Mouse (Mus musculus) CD8-positive naive resting alpha-beta T cell, adult 2 months (primary cell): ENCODE measurements around the gene Zfp933.
A peak's percentile ranks its signal among the peaks of the same experiment; 100 is the strongest.
"Not testable (repeated sequence)": the region's sequence is repeated elsewhere in the genome, so short reads cannot be mapped to it uniquely, and the experiment has no call there.

ENCODE experiments used
- DNase-seq, 2 experiments: peaks; one replicate each; pipeline ENCODE4 v3.0.0; 2022; ENCODE audit warnings: low read depth in 2 of 2, low spot score in 2 of 2

The Zfp933 gene

DNA sequence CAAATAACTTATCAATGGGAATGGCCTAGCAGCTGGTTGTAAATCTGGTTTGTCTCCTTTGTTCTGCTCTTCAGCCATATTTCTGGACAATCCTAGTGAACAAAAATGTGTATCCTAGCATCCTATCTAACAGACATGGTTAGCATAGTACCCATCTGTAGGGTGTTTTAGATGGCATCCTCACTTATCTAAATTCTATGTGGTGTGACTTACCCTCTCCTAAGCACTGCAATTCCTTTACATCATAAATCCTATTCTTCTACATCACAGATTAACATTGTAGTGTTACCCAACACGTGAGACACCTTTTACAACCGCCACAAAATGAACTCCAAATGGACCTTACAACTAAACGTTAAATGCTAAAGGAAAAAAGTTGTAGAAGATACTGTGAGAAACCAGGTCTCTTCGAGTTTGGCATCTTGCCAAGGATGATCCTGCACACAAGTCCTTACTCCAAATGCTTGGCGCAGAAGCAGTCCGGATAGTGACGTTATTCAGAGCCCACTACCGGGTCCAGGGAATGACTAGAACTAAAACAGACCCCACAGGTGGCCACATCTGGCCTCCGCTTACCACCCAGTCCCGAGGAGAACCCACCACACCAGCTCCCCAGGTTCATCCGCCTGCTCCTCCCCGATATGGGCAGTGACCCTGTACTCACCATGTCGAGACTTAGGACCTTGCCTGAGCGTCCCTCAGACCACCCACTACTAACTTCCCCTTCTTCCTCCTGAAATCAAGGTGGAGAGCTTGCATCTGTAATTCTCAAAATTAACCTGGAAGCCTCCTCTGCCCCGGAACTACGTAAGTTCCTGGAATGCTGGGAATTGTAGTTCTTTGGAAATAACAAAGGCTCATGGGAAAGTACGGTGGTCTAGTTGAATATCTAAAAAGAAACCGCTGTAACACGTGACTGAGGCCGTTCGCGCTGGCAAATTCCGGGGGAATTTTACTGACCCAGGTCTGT, at the start of gene Zfp933:
TSS of gene Zfp933 (minus strand) at position 753 of the 970 bp plus-strand sequence.
- peak; percentile 53 to 78 for DNase-seq

GRCm38 (mm10) chr4:147897348-147897747, 49.2 kb upstream of the Zfp933 start:
- DNase-seq, result no peak

- DNase-seq, result no peak
Measured at GRCm38 (mm10) chr4:147896411-147896810, 48.2 kb upstream of the Zfp933 start.

- no peak for DNase-seq
Measured at GRCm38 (mm10) chr4:147895815-147896330, 47.7 kb upstream of the Zfp933 start.

GRCm38 (mm10) chr4:147890341-147890740, 42.2 kb upstream of the Zfp933 start:
- DNase-seq, result no peak

- no peak for DNase-seq
Measured at GRCm38 (mm10) chr4:147888237-147888636, 40.1 kb upstream of the Zfp933 start.

DNA sequence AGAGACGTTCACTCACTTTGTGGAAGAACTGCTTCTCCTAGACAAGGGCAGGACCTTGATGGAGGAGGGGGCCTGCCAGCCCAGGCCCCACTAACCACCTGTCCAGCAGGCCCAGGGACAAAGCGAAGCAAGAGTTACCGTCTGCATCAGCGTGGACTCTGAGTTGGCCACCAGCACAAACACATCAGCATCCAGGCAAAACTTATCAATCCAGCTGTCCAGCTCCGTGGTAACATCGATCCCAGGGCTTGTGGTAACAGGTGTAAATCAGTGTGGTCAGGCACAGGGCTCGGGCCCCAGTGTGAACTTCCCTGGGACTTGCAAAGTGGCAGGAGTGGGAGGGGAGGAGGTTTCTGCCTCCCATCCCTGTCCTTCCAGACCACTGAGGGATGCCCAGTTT, 39.1 kb upstream of the Zfp933 start:
- no peak for DNase-seq

- no peak for DNase-seq
Measured at GRCm38 (mm10) chr4:147886158-147886557, 38.0 kb upstream of the Zfp933 start.

GRCm38 (mm10) chr4:147884138-147884537, 36.0 kb upstream of the Zfp933 start:
- no peak for DNase-seq

GRCm38 (mm10) chr4:147883041-147883440, 34.9 kb upstream of the Zfp933 start:
- DNase-seq, result no peak

DNA sequence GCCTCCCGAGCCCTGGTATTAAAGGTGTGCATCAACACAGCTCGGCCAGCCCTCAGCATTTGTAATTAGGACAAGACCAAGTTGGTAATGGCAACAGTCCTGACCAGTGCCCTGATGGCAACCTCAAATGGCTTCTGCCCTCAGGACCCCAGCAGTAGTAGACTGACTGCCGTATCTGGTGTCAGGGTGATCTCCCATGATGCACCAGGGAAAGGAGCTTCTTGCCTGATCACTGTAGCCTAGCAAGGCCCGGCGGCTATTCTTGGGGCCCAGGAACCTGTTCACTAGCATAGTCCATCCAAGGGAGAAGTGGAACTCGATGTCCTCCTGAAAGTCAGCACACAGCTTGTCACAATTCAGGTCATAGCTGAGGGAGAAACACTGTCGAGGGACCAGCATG, 33.6 kb upstream of the Zfp933 start:
- no peak for DNase-seq

DNA sequence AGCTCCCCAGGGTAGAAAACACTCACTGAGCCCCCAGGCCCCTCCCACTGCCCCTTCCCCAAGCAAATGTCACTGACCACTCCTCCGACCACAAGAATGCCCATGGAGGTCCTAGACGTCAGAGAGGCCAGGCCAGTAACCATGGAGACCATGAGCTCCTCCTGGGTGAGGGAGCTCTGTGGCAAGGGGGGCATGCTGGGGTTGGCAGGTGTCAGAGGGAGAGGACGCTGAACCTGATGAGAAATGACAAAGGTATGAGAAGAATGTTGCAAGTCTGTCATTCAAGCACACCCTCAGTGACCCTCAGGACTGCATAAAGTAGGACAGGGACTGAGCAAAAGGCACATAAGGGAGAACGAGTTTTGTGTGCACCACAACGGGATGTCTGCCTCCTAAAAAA, 31.7 kb upstream of the Zfp933 start:
- DNase-seq, result no peak

DNA sequence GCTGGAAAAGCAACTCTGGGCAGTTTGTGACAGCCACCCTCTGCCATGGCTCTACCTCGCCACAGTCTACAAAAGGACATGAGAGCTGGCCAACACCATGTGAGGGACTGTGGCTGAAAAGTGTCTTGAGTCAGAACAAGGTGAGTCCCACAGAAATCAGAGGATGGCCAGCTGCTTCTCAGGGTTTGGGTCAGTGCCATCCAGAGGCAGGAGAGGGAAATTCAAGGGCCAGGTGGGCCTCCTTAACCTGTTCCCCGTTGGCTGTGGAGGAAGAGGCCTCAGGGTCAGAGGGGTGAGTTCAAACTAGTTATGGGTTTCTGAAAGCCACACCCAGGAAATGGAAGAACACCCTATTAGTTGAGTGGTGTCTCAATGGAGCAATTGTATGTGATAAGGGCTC, 31.3 kb upstream of the Zfp933 start:
- no peak for DNase-seq

GRCm38 (mm10) chr4:147878537-147878936, 30.4 kb upstream of the Zfp933 start:
- DNase-seq, result no peak

DNA sequence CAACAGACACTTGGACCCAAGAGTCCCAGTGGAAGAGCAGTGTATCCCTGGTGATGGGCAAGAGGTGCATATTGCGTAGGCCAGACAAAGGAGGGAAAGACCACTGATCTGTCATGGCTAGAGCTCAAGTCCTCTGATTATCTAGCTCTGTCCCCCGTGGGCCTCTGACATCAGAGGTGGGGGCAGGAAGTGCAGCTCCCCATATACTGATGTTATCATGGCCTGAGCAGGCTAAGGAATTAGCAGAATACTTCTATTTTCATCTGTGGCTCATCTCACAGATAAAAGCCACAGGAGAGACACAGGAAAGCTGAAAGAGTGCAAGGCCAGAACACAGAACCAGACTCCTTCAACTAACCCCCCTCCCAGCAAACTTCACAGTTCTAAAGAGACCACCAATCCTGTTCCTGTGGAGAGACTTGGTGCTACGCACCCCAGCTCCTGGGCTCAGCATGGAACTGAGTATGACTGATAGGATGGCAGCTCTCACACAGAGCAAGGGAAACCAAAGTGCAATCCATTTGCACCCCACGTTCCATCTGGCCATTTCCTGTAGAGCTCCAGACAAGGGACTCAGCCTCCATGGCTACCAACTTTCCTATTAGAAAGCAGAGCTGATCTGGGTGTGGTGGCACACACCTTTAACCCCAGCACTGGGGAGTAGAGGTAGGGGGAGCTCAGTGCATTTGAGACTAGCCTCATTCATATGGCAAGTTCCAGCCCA, 27.8 kb upstream of the Zfp933 start:
- DNase-seq, result no peak

DNA sequence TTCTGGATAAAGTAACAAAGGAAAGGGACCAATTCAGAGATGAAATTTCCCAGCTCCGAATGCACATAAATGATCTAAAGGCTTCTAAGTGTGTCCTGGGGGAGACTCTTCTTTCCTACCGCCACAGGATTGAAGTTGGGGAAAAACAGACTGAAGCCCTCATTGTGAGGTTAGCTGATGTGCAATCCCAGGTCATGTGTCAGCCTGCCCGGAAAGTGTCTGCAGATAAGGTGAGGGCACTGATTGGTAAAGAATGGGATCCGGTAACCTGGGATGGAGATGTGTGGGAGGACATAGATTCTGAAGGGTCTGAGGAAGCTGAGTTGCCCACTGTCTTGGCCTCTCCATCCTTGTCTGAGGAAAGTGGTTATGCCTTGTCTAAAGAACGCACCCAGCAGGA, 21.1 kb upstream of the Zfp933 start:
- DNase-seq, result no peak

- DNase-seq, result peak; percentile 90 to 93
Measured at GRCm38 (mm10) chr4:147868450-147869031, 20.4 kb upstream of the Zfp933 start, which contains the start of the genes Miip and Fv1. Gene Miip, minus strand, starts transcription at chr4:147868816. Gene Fv1, plus strand, starts transcription at chr4:147868979.

DNA sequence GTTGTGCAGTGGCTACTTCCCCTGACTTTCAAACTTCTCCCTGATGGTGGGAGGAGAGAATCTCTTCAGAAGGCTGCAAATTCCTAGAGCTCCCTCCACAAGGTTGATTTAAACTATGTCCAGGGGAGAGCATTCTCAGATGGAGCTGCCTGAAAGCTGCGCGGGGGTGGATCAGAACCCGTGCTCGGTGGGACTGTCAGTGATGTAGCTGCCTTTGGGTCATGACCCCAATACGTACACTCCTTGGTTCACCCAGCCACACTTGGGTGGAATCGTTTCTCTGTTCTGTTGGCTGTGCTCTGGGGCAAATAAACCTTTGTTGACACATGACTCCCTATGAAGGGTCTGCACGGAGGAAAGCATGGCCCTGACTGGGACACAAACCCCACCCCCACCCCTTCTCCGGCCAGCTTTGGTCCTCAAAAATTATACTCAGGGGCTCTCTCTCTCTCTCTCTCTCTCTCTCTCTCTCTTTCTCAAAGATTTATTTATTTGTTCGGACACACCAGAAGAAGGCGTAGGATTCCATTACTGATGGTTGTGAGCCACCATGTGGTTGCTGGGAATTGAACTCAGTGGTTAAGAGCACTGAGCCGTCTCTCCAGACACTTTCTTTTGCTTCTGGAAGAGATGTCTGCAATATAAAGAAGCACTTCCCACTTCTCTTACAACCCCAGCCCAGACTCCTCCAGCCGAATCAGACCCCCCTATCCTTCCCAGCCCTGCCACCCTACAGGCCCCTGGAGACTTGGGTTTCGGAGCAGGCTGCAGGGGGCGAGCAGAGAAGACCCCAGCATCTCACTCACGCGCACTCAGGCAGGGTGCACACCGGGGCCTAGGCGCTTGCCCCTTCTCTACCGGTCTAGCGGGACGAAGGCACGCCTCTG, 19.6 kb upstream of the Zfp933 start:
- DNase-seq, result no peak

DNA sequence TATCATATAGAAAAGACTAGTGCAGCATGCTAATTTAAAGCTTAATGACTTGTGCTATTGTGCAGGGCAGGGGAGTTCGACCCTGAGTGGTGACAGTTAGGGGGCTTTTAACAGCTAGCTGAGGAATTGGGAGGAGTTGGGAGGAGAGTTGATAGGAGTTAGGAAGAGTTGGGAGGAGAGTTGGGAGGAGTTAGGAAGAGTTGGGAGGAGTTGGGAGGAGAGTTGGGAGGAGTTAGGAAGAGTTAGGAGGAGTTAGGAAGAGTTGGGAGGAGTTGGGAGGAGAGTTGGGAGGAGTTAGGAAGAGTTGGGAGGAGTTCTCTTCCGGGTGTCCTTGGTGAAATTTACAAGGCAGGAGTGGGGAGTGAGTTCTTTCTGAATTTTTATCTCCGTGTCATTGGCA, 18.6 kb upstream of the Zfp933 start:
- DNase-seq, result not testable (repeated sequence)

GRCm38 (mm10) chr4:147866056-147866455, 17.9 kb upstream of the Zfp933 start:
- no peak for DNase-seq
